Mouse (Mus musculus) forebrain, embryonic 11.5 days (tissue): Measurements from ENCODE around the gene Rab15. TPM values are rescaled to one million over a fixed set of nuclear protein-coding genes. Genes with fewer than 3 reads are reported as not detected.

Source experiments
- ATAC-seq: fragments of 200-750 bp; cut with Nextera tagmentation; replicated peaks from 2 replicates; pipeline ENCODE4 v1.8.0; 2017; ENCODE audit warnings: moderate TSS enrichment; ENCODE audit not compliant: low FRiP score
- DNase-seq: peaks from one replicate; pipeline ENCODE4 v3.0.0-alpha.2; 2017; ENCODE audit warnings: low spot score
- H3K27ac ChIP-seq: fragments of 300-500 bp; sonication (generic); 2 replicates; pipeline ENCODE4 v1.5.1; 2014; ENCODE audit warnings: low read depth, low read length
- H3K27me3 ChIP-seq: fragments of 300-500 bp; sonication (generic); 2 replicates; pipeline ENCODE4 v1.6.1; 2014; ENCODE audit warnings: mild to moderate bottlenecking, low read length, mixed read lengths; ENCODE audit not compliant: control insufficient read depth, insufficient read depth
- H3K36me3 ChIP-seq: fragments of 300-500 bp; sonication (generic); 2 replicates; pipeline ENCODE4 v1.6.1; 2014; ENCODE audit warnings: mild to moderate bottlenecking, low read length, moderate library complexity, mixed read lengths; ENCODE audit not compliant: control insufficient read depth, insufficient read depth
- H3K4me1 ChIP-seq: fragments of 300-500 bp; sonication (generic); replicated peaks from 2 replicates; pipeline ENCODE4 v1.6.1; 2014; ENCODE audit warnings: low read length, mixed read lengths; ENCODE audit not compliant: control insufficient read depth, insufficient read depth
- H3K4me2 ChIP-seq: fragments of 300-500 bp; sonication (generic); 2 replicates; pipeline ENCODE4 v1.6.1; 2014; ENCODE audit warnings: low read depth, mild to moderate bottlenecking, low read length, moderate library complexity, mixed read lengths; ENCODE audit not compliant: severe bottlenecking
- H3K4me3 ChIP-seq: fragments of 300-500 bp; sonication (generic); 2 replicates; pipeline ENCODE4 v1.5.1; 2014; ENCODE audit warnings: low read depth, low read length
- H3K9ac ChIP-seq: fragments of 300-500 bp; sonication (generic); 2 replicates; pipeline ENCODE4 v1.6.1; 2014; ENCODE audit warnings: low read length
- H3K9me3 ChIP-seq: fragments of 300-500 bp; sonication (generic); 2 replicates; pipeline ENCODE4 v1.6.1; 2016; ENCODE audit warnings: low read length, mixed read lengths; ENCODE audit not compliant: control insufficient read depth
- WGBS: fragments of 180-500 bp; shearing (Covaris S2); extraction: QIAGEN DNeasy Blood & Tissue Kit; methylation state at CpG from one replicate; pipeline ENCODE4 v1.1.7; 2014; 5-methylcytosine and 5-hydroxymethylcytosine counted together
- polyA plus RNA-seq: library from polyadenylated mRNA; unstranded; fragments of >200 nt; fragmentation: Nextera tagmentation; extraction: Ambion mirVana; gene quantifications from 2 replicates; pipeline ENCODE4 v1.2.1, GENCODE M21; 2014

Gene Rab15
- polyA plus RNA-seq, 1 experiment from 2014 or later, result 11.2 TPM

DNA sequence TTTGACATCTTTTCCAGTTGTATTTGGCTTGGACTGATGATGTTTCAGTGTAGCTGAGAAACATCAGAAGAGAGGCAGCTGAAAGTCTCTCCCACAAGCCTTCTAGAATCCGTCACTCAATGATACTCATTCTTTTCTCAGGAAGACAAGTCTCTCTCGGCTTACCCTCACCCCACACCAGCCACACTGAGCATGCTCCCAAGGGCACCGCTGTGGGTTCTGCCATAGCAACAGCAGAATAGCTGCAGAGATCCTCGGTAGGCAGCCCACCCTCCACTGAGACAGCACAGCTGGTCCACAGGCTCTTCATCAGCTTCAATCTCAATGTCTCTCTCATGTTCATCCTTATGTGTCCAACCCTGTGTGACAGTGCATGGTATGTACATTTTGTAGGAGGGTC, 2.6 kb upstream of the Rab15 start:
- Histone ChIP-seq H3K36me3 (no peaks in the 10 kb centered on the region), H3K4me3 (no peak overlapping the region), H3K27me3 (peaks cover 20% of the 10 kb centered on the region), H3K9me3 (no peaks in the 10 kb centered on the region), H3K4me1 (peaks cover 10% of the 10 kb centered on the region), H3K27ac (no peak overlapping the region), H3K9ac (no peak overlapping the region), H3K4me2 (no peak overlapping the region)
- ATAC-seq (no peak), DNase-seq (no peak)
- 60% methylated on average over 4 of the region's 4 CpGs for WGBS

DNA sequence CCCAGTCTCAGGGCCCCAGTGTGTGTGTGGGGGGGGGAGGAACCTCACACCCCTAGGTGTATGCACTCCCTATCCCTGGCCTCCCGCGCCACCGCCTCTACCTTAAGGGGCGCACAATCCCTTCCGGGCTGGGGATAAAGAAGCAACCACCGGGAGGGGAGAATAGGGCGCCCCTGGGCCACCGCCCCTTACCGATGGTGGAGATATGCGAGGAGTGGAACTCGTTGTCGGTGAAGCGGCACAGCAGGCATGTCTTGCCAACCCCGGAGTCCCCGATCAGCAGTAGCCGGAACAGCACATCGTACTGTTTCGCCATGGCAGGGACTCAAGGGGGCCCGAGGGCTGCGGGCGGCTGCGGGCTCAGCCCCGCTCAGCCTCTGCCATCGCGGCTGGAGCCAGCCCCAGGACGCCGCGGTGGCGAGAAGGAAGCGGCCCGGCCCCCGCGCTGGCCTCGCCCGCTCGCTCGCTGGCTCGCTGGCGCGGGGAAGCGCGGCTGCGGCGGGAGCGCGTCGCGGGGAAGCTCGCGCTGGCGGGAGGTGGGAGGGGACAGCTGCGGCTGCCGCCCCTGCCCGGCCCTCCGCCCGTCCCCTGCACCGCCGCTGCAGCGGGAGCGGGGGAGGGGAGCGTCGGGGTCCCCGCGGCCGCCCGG, 582 bp downstream of the Rab15 start:
- Histone ChIP-seq H3K9ac (peak overlapping the region; percentile 74), H3K27ac (no peak overlapping the region), H3K36me3 (no peaks in the 10 kb centered on the region), H3K4me3 (peak overlapping the region; percentile 61), H3K27me3 (peaks cover 20% of the 10 kb centered on the region), H3K4me1 (peaks cover 19% of the 10 kb centered on the region), H3K9me3 (no peaks in the 10 kb centered on the region), H3K4me2 (peak overlapping the region; percentile 96)
- ATAC-seq (peak; percentile 78), DNase-seq (peak; percentile 67)
- WGBS, result under 1% methylated on average over 56 of the region's 66 CpGs

DNA sequence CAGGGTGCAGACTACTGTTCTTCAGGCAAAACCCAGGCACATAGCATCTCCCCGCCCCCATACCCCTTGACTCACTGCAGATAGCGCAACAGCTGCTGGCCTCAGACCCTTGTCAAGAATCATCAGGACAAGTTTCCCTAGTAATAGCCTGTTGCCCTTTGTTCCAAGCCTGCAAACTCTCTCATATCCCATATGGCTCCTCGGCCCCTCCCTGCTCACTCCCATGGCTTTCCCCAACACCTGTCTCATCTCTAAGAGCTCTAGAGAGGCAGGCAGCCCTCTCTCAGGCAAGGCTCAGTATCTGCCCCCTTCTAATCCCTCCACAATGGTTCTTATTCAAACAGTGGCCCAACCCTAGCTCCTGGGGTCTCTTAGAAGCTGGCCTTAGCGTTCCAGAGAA, 2.1 kb downstream of the Rab15 start:
- Histone ChIP-seq H3K36me3 (no peaks in the 10 kb centered on the region), H3K9ac (0 out of 2 replicates have a peak overlapping the region, but pooled peaks have one; percentile 12), H3K4me3 (no peak overlapping the region), H3K4me1 (peaks cover 19% of the 10 kb centered on the region), H3K27me3 (peaks cover 20% of the 10 kb centered on the region), H3K4me2 (no peak overlapping the region), H3K27ac (no peak overlapping the region), H3K9me3 (no peaks in the 10 kb centered on the region)
- ATAC-seq, result no peak
- no peak for DNase-seq
- WGBS, result 43% methylated on average over 4 of the region's 4 CpGs

DNA sequence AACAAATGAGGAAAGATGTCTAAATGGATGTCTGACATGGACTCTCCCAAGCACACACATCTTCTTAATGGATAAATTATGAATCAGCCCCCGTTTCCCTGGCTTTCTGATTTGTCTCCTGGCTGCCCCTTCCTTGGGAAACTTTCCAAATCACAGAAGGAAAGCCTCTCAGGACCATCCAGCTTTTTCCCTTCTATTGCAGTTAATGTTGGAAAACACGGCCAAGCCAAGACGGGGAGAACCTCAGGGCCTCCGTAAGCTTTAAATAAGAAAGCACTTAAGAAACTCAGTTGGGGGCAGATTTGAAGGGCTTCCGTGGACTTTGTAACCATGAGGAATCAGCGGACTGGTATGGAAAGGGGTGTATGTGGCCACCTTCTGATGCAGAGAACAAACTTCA, 2.9 kb downstream of the Rab15 start:
- Histone ChIP-seq H3K36me3 (no peaks in the 10 kb centered on the region), H3K4me1 (peaks cover 19% of the 10 kb centered on the region), H3K9me3 (no peaks in the 10 kb centered on the region), H3K27ac (no peak overlapping the region), H3K4me2 (no peak overlapping the region), H3K9ac (no peak overlapping the region), H3K4me3 (no peak overlapping the region), H3K27me3 (peaks cover 20% of the 10 kb centered on the region)
- 59% methylated on average over 6 of the region's 6 CpGs for WGBS
- DNase-seq (no peak), ATAC-seq (no peak)

DNA sequence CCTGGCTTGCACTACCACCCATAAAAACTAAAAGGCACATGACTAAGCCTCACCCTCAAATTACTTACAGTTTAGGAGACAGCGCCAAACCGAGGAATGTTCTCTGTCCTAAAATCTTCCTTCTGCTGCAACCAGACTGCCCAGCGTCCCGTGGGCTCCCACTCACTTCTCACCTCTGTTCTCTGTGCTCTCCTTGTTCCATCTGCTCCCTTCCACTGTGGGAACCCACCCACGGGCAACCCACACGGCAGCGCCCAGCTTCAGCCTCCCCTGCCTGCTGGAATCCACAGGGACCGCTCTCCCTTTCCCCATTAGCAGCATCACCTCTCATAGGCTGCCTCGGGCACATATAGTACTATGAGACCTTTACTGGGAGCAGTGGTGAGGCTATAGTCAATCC, 3.8 kb downstream of the Rab15 start:
- Histone ChIP-seq H3K27ac (no peak overlapping the region), H3K4me1 (peaks cover 19% of the 10 kb centered on the region), H3K4me3 (no peak overlapping the region), H3K9ac (no peak overlapping the region), H3K4me2 (no peak overlapping the region), H3K9me3 (no peaks in the 10 kb centered on the region), H3K27me3 (peaks cover 20% of the 10 kb centered on the region), H3K36me3 (no peaks in the 10 kb centered on the region)
- DNase-seq, result no peak
- WGBS, result 84% methylated on average over 9 of the region's 9 CpGs
- ATAC-seq, result no peak

DNA sequence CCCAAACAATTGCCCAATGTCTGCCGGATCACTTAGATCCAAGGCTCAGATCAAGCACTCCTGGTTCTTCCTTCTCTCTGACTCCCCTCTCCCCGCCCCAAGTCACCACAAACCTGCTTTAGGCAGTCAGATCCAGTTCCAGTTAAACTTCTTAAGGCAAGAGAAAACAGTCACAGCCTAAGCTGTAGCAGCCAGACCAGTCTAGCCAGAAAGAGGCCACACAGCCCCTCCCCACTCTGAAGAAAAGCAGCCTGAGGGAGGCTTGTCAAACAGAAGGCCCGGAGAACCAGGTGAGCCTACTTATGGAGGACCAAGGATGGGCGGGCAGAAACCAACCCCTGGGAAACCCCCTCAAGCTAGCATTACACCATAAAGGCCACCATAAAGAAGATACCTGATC, 4.6 kb downstream of the Rab15 start:
- H3K4me3 ChIP-seq, result no peak overlapping the region
- ATAC-seq (no peak), DNase-seq (no peak)
- H3K9ac ChIP-seq, result no peak overlapping the region
- H3K9me3 ChIP-seq, result no peaks in the 10 kb centered on the region
- no peak overlapping the region for H3K27ac ChIP-seq
- WGBS, result 62% methylated on average over 4 of the region's 4 CpGs
- H3K4me1 ChIP-seq, result peaks cover 19% of the 10 kb centered on the region
- H3K36me3 ChIP-seq, result no peaks in the 10 kb centered on the region
- H3K27me3 ChIP-seq, result peaks cover 17% of the 10 kb centered on the region
- no peak overlapping the region for H3K4me2 ChIP-seq

DNA sequence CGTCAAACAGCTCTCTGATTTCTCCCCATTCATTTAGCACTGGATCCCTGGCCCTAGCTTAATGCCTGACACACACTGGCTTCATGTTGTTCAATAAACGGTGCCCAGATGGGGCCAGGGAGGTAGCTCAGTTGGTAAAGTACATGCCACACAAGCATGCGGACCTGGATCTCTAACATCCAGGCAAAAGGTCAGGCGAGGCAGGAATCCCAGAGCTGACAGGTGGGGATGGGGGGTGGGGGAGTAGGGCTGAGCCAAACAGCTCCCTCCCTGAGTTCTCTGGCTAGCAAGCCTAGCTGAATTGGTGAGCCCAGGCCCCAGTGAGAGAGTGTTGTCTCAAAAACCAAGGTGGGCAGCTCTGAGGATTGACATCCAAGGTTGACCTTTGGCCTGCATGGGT, 5.5 kb downstream of the Rab15 start:
- H3K36me3 ChIP-seq, result no peaks in the 10 kb centered on the region
- no peak overlapping the region for H3K4me2 ChIP-seq
- 70% methylated on average over 4 of the region's 4 CpGs for WGBS
- H3K9me3 ChIP-seq, result no peaks in the 10 kb centered on the region
- DNase-seq, result no peak
- no peak for ATAC-seq
- H3K4me1 ChIP-seq, result peaks cover 17% of the 10 kb centered on the region
- H3K27ac ChIP-seq, result no peak overlapping the region
- peaks cover 11% of the 10 kb centered on the region for H3K27me3 ChIP-seq
- no peak overlapping the region for H3K4me3 ChIP-seq
- H3K9ac ChIP-seq, result no peak overlapping the region

DNA sequence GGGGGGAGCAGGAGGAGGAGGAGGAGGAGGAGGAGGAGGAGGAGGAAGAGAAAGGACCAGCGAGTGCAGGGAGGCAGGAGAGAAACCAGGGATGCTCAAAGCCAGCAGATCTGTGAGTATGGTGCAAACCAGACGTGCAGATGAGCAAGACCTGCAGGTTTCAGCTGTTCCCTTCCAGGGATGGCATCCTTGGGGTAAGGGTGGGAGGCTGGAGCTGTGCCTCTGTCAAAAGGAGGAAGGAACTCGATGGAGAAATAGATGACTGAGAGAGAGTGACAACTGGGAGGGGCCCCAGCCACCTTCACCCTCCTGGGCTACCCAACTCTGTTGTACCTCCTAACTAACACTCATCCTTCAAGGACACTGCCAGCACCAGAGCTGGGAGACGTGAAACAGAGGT, 6.0 kb downstream of the Rab15 start:
- WGBS, result 53% methylated on average over 4 of the region's 4 CpGs
- no peak overlapping the region for H3K27ac ChIP-seq

DNA sequence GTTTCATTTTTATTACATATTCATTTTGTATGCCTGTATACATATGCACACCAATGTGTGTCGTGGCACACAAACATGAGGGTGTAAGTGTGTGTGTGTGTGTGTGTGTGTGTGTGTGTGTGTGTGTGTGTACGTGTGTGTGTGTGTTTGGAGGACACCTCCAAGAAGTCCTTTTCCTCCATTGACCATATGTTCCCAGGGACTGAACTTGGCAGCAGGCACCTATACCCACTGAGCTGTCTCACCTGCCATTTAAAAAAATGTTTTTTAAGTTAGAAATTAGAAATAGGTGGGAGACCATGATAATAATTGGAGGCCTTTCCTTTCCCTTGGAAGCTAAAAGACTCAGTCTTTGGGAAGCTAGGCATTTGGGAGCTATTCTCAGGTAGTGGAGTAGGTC, 8.6 kb downstream of the Rab15 start:
- Histone ChIP-seq H3K27me3 (no peaks in the 10 kb centered on the region), H3K9ac (no peak overlapping the region), H3K27ac (no peak overlapping the region), H3K9me3 (no peaks in the 10 kb centered on the region), H3K4me2 (no peak overlapping the region), H3K4me3 (no peak overlapping the region), H3K36me3 (no peaks in the 10 kb centered on the region), H3K4me1 (peaks cover 5% of the 10 kb centered on the region; the same call in 1 of the 2 replicates)
- ATAC-seq, result no peak
- no peak for DNase-seq
- WGBS, result 87% methylated on average over 2 of the region's 2 CpGs

More for the DNA sequence above, 6.0 kb downstream of the Rab15 start:
- no peak overlapping the region for H3K4me3 ChIP-seq
- H3K4me1 ChIP-seq, result peaks cover 16% of the 10 kb centered on the region
- ATAC-seq (no peak), DNase-seq (no peak)
- no peak overlapping the region for H3K4me2 ChIP-seq
- H3K9ac ChIP-seq, result no peak overlapping the region
- H3K27me3 ChIP-seq, result peaks cover 9% of the 10 kb centered on the region
- no peaks in the 10 kb centered on the region for H3K9me3 ChIP-seq
- no peaks in the 10 kb centered on the region for H3K36me3 ChIP-seq
